Mouse (Mus musculus): ENCODE data around the gene Rln1. TPM values are rescaled to one million over a fixed set of nuclear protein-coding genes. Genes with fewer than 3 reads are reported as not detected.
A peak's percentile ranks its signal among the peaks of the same experiment; 100 is the strongest.

Rln1 gene
- total and polyA plus RNA-seq, 3 experiments = not detected

DNA sequence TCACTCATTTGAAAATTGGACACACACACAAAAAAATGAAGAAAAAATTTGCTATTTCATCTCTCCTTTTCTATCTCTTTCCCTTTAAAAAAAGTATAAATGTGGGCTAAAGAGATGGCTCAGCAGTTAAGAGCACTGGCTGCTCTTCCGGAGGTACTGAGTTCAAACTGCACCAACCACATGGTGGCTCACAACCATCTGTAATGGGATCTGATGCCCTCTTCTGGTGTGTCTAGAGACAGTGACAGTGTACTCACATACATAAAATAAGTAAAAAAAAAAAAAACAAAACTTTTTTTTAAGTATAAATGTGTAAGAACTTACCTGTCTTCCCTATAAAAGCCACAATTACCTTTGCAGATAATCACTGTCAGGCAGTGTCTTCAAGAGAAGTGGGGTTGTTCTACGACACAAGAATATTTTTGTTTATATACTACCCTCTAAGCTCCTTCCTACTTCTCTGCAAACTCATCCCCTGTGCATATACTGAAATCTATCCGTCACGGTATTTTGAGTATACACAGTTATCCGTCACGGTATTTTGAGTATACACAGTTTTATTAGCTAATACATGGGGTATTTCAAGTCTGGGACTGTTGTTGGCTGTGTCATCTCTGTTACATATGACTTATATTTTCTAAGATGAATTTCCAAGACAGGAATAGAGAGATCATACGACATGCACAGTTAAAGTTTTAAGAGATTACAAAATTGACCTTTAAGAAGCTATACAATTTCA is 36.2 kb upstream of the Rln1 start:
- peak overlapping the region; percentile 98 for H3K4me2 ChIP-seq (ENCODE audit: insufficient read depth, low read depth, poor library complexity, severe bottlenecking)
- H3K27me3 ChIP-seq (replicated peaks) = no peaks in the 10 kb centered on the region
- no peaks in the 10 kb centered on the region for H3K9me3 ChIP-seq (replicated peaks; ENCODE audit: low read length)
- peak; percentile 76 for TF ChIP-seq ZNF384 (IDR thresholded peaks at IDR 0.05; ENCODE audit: low read depth, low read length)
- no peak for TF ChIP-seq HCFC1 (IDR thresholded peaks at IDR 0.05; ENCODE audit: low read depth, low read length)
- no peak for TF ChIP-seq MEF2A (IDR thresholded peaks at IDR 0.05; ENCODE audit: borderline replicate concordance, low read depth, low read length)
- no peak for TF ChIP-seq E2F4 (IDR thresholded peaks at IDR 0.05; ENCODE audit: insufficient replicate concordance, low read depth, low read length)
- peak; percentile 27; the same call in 1 of the 2 replicates for TF ChIP-seq MAX (IDR thresholded peaks at IDR 0.05; ENCODE audit: low read length)
- no peak for TF ChIP-seq NRF1 (IDR thresholded peaks at IDR 0.05; ENCODE audit: low read depth, low read length)
- TF ChIP-seq MYC (IDR thresholded peaks at IDR 0.05; ENCODE audit: low read depth, low read length) = peak; percentile 92
- TF ChIP-seq RAD21 (IDR thresholded peaks at IDR 0.05; ENCODE audit: low read depth, low read length) = peak; percentile 24
- no peak for TF ChIP-seq CHD2 (IDR thresholded peaks at IDR 0.05; ENCODE audit: low read length)
- TF ChIP-seq PAX5 (IDR thresholded peaks at IDR 0.05; ENCODE audit: low read length) = no peak
- TF ChIP-seq CHD1 (IDR thresholded peaks at IDR 0.05; ENCODE audit: low read depth, low read length) = no peak
- TF ChIP-seq SMC3 (IDR thresholded peaks at IDR 0.05; ENCODE audit: low read depth, low read length) = peak; percentile 30
- TF ChIP-seq TBP (conservative IDR thresholded peaks at IDR 0.05; ENCODE audit: low read depth, low read length) = no peak
- TF ChIP-seq POLR2AphosphoS2 (IDR thresholded peaks at IDR 0.05; ENCODE audit: low read depth, low read length) = no peak
- no peak for TF ChIP-seq JUND (conservative IDR thresholded peaks at IDR 0.05; ENCODE audit: low read depth, low read length)
- no peak for TF ChIP-seq POLR2A (IDR thresholded peaks at IDR 0.05; ENCODE audit: low read depth, low read length)
- TF ChIP-seq USF1 (IDR thresholded peaks at IDR 0.05; ENCODE audit: low read depth, low read length) = no peak
- TF ChIP-seq ELF1 (IDR thresholded peaks at IDR 0.05; ENCODE audit: low read depth, low read length) = no peak
- no peak for TF ChIP-seq EP300 (IDR thresholded peaks at IDR 0.05; ENCODE audit: low read length)
- no peak for TF ChIP-seq KAT2A (IDR thresholded peaks at IDR 0.05; ENCODE audit: insufficient replicate concordance, low read length)
- TF ChIP-seq ZC3H11A (IDR thresholded peaks at IDR 0.05; ENCODE audit: low read depth, low read length) = no peak
- peak in 1 of 2 experiments; percentile 70; a peak in 2 of 4 replicates for TF ChIP-seq CTCF (conservative IDR thresholded peaks at IDR 0.05 in 1 of 2, IDR thresholded peaks at IDR 0.05 in 1 of 2; ENCODE audit: low read depth in 2 of 2, low read length in 2 of 2)
- no peak for TF ChIP-seq ETS1 (conservative IDR thresholded peaks at IDR 0.05; ENCODE audit: low read depth, low read length)
- TF ChIP-seq JUN (IDR thresholded peaks at IDR 0.05; ENCODE audit: insufficient read depth, low read depth, low read length) = no peak
- TF ChIP-seq MAZ (IDR thresholded peaks at IDR 0.05; ENCODE audit: low read depth, low read length) = no peak
- TF ChIP-seq GABPA (IDR thresholded peaks at IDR 0.05; ENCODE audit: insufficient replicate concordance, low read depth, low read length) = no peak
- peak; percentile 29; the same call in 1 of the 2 replicates for TF ChIP-seq SIN3A (IDR thresholded peaks at IDR 0.05; ENCODE audit: low read length)
- TF ChIP-seq RCOR1 (conservative IDR thresholded peaks at IDR 0.05; ENCODE audit: low read depth, low read length) = no peak
- peak; percentile 60; the same call in 1 of the 2 replicates for TF ChIP-seq MAFK (IDR thresholded peaks at IDR 0.05; ENCODE audit: insufficient replicate concordance, low read length)
- dilution Hi-C loops (cut with MboI; ENCODE audit: extremely low pct_ligation_motif_present, extremely low pct_unique_long_range_greater_than_20kb, low sequenced_read_pairs) (no loop called here), in situ Hi-C loops (cut with MboI; ENCODE audit: low pct_ligation_motif_present, low pct_unique_long_range_greater_than_20kb, low sequenced_read_pairs) (loop anchor here (5.0 to 25.0 kb wide), 3 partner anchors 122 to 583 kb away; partner anchors contain the start of genes 9930021J03Rik and Ranbp6)
- peaks cover 12 to 26% of the 10 kb centered on the region in 2 experiments for H3K4me1 ChIP-seq (ENCODE audit: control insufficient read depth in 1 of 2, insufficient read depth in 2 of 2)
- peaks cover 50% of the 10 kb centered on the region for H3K79me2 ChIP-seq (replicated peaks; ENCODE audit: control insufficient read depth, extremely low read depth, insufficient read depth, poor library complexity, severe bottlenecking)
- H3K36me3 ChIP-seq (replicated peaks in 1 of 2; ENCODE audit: control insufficient read depth in 1 of 2, insufficient read depth in 1 of 2, low read length in 1 of 2) = peaks cover 6 to 17% of the 10 kb centered on the region in 2 experiments
- H3K4me3 ChIP-seq (replicated peaks in 1 of 3; ENCODE audit: low read depth in 2 of 3, low read length in 2 of 3, poor library complexity in 1 of 3) = peak overlapping the region; percentile 53 to 71 (median 63)
- DNase-seq (ENCODE audit: extremely low read depth) = no peak
- H3K9ac ChIP-seq (ENCODE audit: insufficient read depth, low read depth) = peak overlapping the region; percentile 88
- H3K27ac ChIP-seq (ENCODE audit: insufficient read depth, low read depth) = peak overlapping the region; percentile 85
